Mouse (Mus musculus): ENCODE measurements around the gene Sp6.

Gene Sp6

GRCm38 (mm10) chr11:97013121-97013670, at the start of gene Sp6:
Gene Sp6, plus strand, starts transcription at chr11:97013394.
- no peak for DNase-seq (ENCODE audit: low read depth)

- DNase-seq (ENCODE audit: low read depth), result peak; percentile 71
These were observed 49.6 kb upstream of the Sp6 start for GRCm38 (mm10) chr11:96963580-96963979.

- DNase-seq (ENCODE audit: low read depth), result no peak
These were observed 47.0 kb upstream of the Sp6 start for GRCm38 (mm10) chr11:96966172-96966571.

GRCm38 (mm10) chr11:96966914-96967543, 46.2 kb upstream of the Sp6 start:
- peak; percentile 56 for DNase-seq (ENCODE audit: low read depth)

GRCm38 (mm10) chr11:96967544-96968269, 45.5 kb upstream of the Sp6 start:
- no peak for DNase-seq (ENCODE audit: low read depth)

GRCm38 (mm10) chr11:96968476-96968875, 44.7 kb upstream of the Sp6 start:
- DNase-seq (ENCODE audit: low read depth), result no peak

GRCm38 (mm10) chr11:96969280-96969722, 43.9 kb upstream of the Sp6 start:
- no peak for DNase-seq (ENCODE audit: low read depth)

GRCm38 (mm10) chr11:96969746-96970145, 43.4 kb upstream of the Sp6 start:
- no peak for DNase-seq (ENCODE audit: low read depth)

GRCm38 (mm10) chr11:96970341-96970740, 42.9 kb upstream of the Sp6 start:
- no peak for DNase-seq (ENCODE audit: low read depth)

- DNase-seq (ENCODE audit: low read depth), result no peak
These were observed 40.3 kb upstream of the Sp6 start for GRCm38 (mm10) chr11:96972906-96973305.

- DNase-seq (ENCODE audit: low read depth), result no peak
These were observed 39.7 kb upstream of the Sp6 start for GRCm38 (mm10) chr11:96973426-96973964.

- no peak for DNase-seq (ENCODE audit: low read depth)
These were observed 38.4 kb upstream of the Sp6 start for GRCm38 (mm10) chr11:96974813-96975212.

- DNase-seq (ENCODE audit: low read depth), result no peak
These were observed 37.4 kb upstream of the Sp6 start for GRCm38 (mm10) chr11:96975511-96976378.

- DNase-seq (ENCODE audit: low read depth), result no peak
These were observed 36.9 kb upstream of the Sp6 start for GRCm38 (mm10) chr11:96976379-96976687.

GRCm38 (mm10) chr11:96976911-96977591, 36.1 kb upstream of the Sp6 start:
- DNase-seq (ENCODE audit: low read depth), result peak; percentile 73

GRCm38 (mm10) chr11:96977606-96978400, 35.4 kb upstream of the Sp6 start:
- peak; percentile 100 for DNase-seq (ENCODE audit: low read depth)

GRCm38 (mm10) chr11:96978401-96979246, 34.6 kb upstream of the Sp6 start:
- no peak for DNase-seq (ENCODE audit: low read depth)

GRCm38 (mm10) chr11:96979329-96979728, 33.9 kb upstream of the Sp6 start:
- no peak for DNase-seq (ENCODE audit: low read depth)

GRCm38 (mm10) chr11:96980021-96980420, 33.2 kb upstream of the Sp6 start:
- DNase-seq (ENCODE audit: low read depth), result no peak

- no peak for DNase-seq (ENCODE audit: low read depth)
These were observed 31.7 kb upstream of the Sp6 start for GRCm38 (mm10) chr11:96981461-96981860.
